Mouse (Mus musculus) G1E-ER4 (cell line): ENCODE data around the gene Vwa7. TPM values are rescaled to one million over a fixed set of nuclear protein-coding genes. Genes with fewer than 3 reads are reported as not detected.
"Not testable (repeated sequence)": the region's sequence is repeated elsewhere in the genome, so short reads cannot be mapped to it uniquely, and the experiment has no call there.

Experiments
- GATA1 ChIP-seq: IDR thresholded peaks from one replicate; pipeline ENCODE4 v1.8.0; 2012; ENCODE audit warnings: low read length, inconsistent platforms
- polyA plus RNA-seq: library from polyadenylated mRNA; stranded (reverse); fragments of >175 nt; gene quantifications from 2 replicates; pipeline ENCODE4 v1.2.3, GENCODE M21; 2012

Gene Vwa7
- polyA plus RNA-seq, result 1.0 and 1.4 TPM in 2 replicates

- TF ChIP-seq GATA1, result no peak
These were observed at the start of gene Vwa7 for GRCm38 (mm10) chr17:35016376-35016775. Vwa7 (plus strand) TSS chr17:35016579.

DNA sequence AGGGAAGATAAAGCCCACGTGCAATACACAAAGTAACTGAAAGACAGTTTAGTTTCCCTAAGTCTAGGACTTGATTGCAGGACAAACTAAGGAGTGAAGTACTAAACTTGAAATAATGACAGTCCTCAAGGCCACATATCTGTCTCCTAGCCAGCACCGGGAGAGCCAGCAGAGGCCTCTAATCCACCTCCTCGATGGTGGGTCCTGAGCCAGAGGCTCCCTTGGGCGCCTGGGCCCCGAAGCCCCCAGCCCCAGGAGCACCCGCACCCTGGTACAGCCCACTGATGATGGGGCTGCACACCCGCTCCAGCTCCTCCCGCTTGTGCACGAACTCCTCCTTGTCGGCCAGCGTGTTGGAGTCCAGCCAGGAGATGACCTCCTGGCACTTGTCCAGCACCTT, 46.6 kb upstream of the Vwa7 start, which contains the start of gene Gm20481:
Gene Gm20481 (plus strand): TSS at position 91 of the 400 bp plus-strand sequence.
- not testable (repeated sequence) for TF ChIP-seq GATA1

DNA sequence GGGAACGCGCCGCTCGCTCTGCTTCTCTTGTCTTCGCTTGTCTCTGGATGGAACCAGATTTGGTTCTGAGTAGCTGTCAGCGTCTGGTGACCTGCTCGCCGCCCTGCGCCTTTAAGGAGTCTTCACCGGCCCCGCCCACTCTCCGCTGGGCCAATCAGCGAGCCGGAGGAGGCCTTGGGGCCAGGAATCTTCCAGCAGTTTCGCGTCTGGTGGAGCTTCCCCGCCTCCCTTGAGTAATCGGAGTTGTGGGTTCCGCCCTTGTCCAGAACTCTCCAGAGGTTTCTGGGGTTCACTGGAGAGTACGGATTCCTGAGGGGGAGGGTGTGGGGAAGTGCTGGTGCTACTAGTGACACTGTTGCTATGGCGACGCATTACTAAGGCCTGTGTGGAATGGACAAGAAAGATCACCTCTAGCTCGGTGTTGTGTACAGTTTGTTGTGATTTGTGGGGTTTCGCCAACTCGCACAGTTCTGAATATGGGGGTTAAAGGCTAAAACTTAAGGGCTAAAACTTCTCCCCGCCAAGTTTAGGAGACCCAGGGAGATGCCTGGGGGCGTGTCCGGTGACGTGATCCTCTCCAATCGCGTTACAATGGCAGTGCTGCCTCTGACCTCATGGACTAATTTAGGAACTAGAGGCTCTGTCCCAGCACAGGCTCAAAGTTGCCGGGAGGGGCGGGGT, 44.2 kb upstream of the Vwa7 start, which contains the start of the genes Hspa1a and Hspa1l:
Gene Hspa1a (minus strand): TSS at position 88 of the 681 bp plus-strand sequence.
Gene Hspa1l (plus strand): TSS at position 635 of the 681 bp plus-strand sequence.
- not testable (repeated sequence) for TF ChIP-seq GATA1

DNA sequence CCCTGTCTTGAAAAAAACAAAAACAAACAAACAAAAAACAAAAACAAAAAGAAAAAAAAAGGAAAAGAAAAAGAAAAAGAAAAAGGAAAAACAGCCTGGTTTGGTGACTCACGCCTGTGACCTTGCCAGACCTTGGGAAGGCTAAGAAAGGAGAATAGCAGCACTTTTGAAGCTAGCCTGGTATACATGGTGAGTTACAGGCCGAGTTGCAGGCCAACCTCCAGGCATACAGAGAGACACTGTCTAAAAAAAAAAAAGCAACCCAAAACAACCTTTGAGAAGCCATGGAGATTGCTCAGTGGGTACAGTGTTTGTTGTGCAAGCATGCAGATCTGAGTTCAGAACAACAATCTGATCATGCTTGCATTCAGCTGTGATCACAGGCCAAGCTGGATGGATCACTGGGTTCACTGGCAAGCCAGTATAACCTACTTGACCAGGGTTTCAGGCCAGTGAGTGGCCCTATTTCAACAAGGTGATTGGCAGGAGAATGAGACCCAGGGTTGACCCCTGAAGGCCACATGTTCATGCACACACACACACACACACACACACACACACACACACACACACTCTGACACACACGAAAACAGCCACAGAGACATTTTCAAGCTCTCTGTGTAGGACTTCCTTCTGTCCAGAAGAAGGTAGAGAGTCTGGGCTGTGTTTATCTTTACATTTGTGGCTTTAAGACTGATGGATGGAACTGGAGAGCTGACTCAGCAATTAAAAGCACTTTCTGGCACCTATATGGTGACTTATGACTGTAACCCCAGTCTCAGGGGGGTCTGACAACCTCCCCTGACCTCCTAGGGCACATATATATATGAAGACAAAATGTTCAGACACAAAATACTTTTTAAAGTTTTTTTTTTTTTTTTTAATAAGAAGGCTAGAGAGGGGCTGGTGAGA, 40.5 kb upstream of the Vwa7 start:
- no peak for TF ChIP-seq GATA1

- no peak for TF ChIP-seq GATA1
These were observed 39.4 kb upstream of the Vwa7 start for GRCm38 (mm10) chr17:34977000-34977399.

- no peak for TF ChIP-seq GATA1
These were observed 38.1 kb upstream of the Vwa7 start for GRCm38 (mm10) chr17:34978239-34978638.

- TF ChIP-seq GATA1, result no peak
These were observed 36.7 kb upstream of the Vwa7 start for GRCm38 (mm10) chr17:34979631-34980030.

DNA sequence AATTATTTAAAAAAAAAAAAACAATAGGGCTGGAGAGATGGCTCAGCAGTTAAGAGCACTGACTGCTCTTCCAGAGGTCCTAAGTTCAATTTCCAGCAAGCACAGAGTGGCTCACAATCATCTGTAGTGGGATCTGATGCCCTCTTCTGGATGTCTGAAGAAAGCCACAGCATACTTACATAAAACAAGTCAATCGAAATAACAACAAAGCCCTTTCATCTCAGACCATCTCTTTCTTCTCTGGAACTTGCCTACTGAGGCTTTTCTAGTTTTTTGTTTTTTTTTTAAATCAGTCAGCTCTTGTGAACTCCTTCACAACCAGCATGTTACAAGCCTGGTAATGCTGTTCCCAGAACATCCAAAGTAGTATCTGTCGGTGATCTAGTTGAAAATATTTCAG, 35.7 kb upstream of the Vwa7 start:
- TF ChIP-seq GATA1, result no peak

- TF ChIP-seq GATA1, result no peak
These were observed 34.6 kb upstream of the Vwa7 start, which contains the start of gene Lsm2 for GRCm38 (mm10) chr17:34981690-34982180. Lsm2 (plus strand) TSS chr17:34981862.

- no peak for TF ChIP-seq GATA1
These were observed 34.1 kb upstream of the Vwa7 start for GRCm38 (mm10) chr17:34982328-34982727.

GRCm38 (mm10) chr17:34984218-34984617, 32.2 kb upstream of the Vwa7 start:
- no peak for TF ChIP-seq GATA1

- TF ChIP-seq GATA1, result no peak
These were observed 21.6 kb upstream of the Vwa7 start for GRCm38 (mm10) chr17:34994751-34995150.

DNA sequence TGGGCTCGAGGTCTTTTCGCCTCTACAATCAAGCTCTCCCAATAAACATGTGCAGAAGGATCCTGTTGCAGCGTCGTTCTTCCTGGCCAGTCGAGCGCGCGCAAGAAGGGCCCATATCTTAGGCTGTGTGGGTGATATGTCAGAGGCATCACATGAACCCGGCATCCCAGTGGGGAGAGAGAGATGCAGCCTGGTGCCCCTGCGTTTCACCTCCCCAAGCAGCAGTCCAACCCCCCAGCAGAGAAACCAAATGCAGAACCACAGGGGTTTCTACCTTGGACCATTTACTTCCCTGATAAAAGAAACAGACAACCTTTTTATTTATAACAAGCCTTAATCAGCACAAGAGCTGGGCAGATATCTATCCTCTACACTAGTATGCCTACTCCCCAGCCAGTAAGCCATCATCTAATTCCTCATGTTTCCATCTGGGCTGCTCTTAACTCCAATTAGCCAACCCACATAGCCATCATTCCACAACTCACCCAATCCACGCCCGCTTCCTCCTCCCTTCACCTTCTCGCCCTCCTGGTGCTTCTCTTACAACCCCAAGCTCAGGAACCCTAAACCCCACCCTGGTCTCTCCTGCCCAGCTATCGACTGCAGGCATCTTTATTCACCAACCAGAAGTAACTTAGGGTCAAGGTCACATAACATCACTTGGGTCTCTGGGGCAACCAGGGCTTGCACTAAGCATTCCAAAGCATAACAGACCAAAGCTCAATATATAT, 19.8 kb upstream of the Vwa7 start:
- no peak for TF ChIP-seq GATA1

- no peak for TF ChIP-seq GATA1
These were observed 19.3 kb upstream of the Vwa7 start for GRCm38 (mm10) chr17:34997142-34997483.
